Mouse (Mus musculus): ENCODE measurements around the gene Adipor2. TPM values are rescaled to one million over a fixed set of nuclear protein-coding genes. Genes with fewer than 3 reads are reported as not detected.

The Adipor2 gene
- polyA plus RNA-seq (2021), result 50.0 TPM

- CTCF ChIA-PET, result no interaction called here
- DNase-seq (ENCODE audit: low read depth, low spot score) (no peak), ATAC-seq (no peak)
- in situ Hi-C loops (cut with MboI; ENCODE audit: low pct_unique_long_range_greater_than_20kb), result no loop called here
- TF ChIP-seq CTCF (IDR thresholded peaks at IDR 0.05), result no peak
- POLR2A ChIA-PET, result no interaction called here
- H3K27me3 ChIP-seq, result peaks cover 3% of the 10 kb centered on the region
Observed at GRCm38 (mm10) chr6:119417354-119417753, at the start of gene Adipor2. Gene Adipor2, minus strand, starts transcription at chr6:119417704.

- H3K27me3 ChIP-seq, result no peaks in the 10 kb centered on the region
- ATAC-seq (no peak), DNase-seq (ENCODE audit: low read depth, low spot score) (no peak)
- in situ Hi-C loops (cut with MboI; ENCODE audit: low pct_unique_long_range_greater_than_20kb), result no loop called here
- TF ChIP-seq CTCF (IDR thresholded peaks at IDR 0.05), result no peak
- ChIA-PET CTCF (no interaction called here), POLR2A (interaction anchor here (1.5 kb wide), 1 partner anchor 14 kb away, joined by 3 read pairs; no protein-coding TSS in a partner anchor)
Observed at GRCm38 (mm10) chr6:119466161-119466560, 48.7 kb upstream of the Adipor2 start.

- no peak for ATAC-seq
- in situ Hi-C loops (cut with MboI; ENCODE audit: low pct_unique_long_range_greater_than_20kb), result no loop called here
- ChIA-PET POLR2A (no interaction called here), CTCF (interaction anchor here (0.9 to 1.1 kb wide), 2 partner anchors 9 to 16 kb away, joined by 3 read pairs; no protein-coding TSS in a partner anchor)
- TF ChIP-seq CTCF (IDR thresholded peaks at IDR 0.05), result no peak
- DNase-seq (ENCODE audit: low read depth, low spot score), result no peak
- no peaks in the 10 kb centered on the region for H3K27me3 ChIP-seq
Observed at GRCm38 (mm10) chr6:119460391-119460790, 42.9 kb upstream of the Adipor2 start.

- CTCF ChIA-PET, result no interaction called here
- in situ Hi-C loops (cut with MboI; ENCODE audit: low pct_unique_long_range_greater_than_20kb), result no loop called here
- POLR2A ChIA-PET, result no interaction called here
- H3K27me3 ChIP-seq, result no peaks in the 10 kb centered on the region
- ATAC-seq (no peak), DNase-seq (ENCODE audit: low read depth, low spot score) (no peak)
- TF ChIP-seq CTCF (IDR thresholded peaks at IDR 0.05), result no peak
Observed at GRCm38 (mm10) chr6:119459041-119459440, 41.5 kb upstream of the Adipor2 start.

- H3K27me3 ChIP-seq, result no peaks in the 10 kb centered on the region
- ChIA-PET POLR2A (no interaction called here), CTCF (interaction anchor here (2.0 kb wide), 1 partner anchor 9 kb away, joined by 5 read pairs; no protein-coding TSS in a partner anchor)
- in situ Hi-C loops (cut with MboI; ENCODE audit: low pct_unique_long_range_greater_than_20kb), result no loop called here
- no peak for TF ChIP-seq CTCF (IDR thresholded peaks at IDR 0.05)
- no peak for DNase-seq (ENCODE audit: low read depth, low spot score)
- no peak for ATAC-seq
Observed at GRCm38 (mm10) chr6:119458166-119458565, 40.7 kb upstream of the Adipor2 start.

- no peaks in the 10 kb centered on the region for H3K27me3 ChIP-seq
- DNase-seq (ENCODE audit: low read depth, low spot score) (no peak), ATAC-seq (no peak)
- no peak for TF ChIP-seq CTCF (IDR thresholded peaks at IDR 0.05)
- ChIA-PET CTCF (interaction anchor here (1.3 kb wide), 1 partner anchor 9 kb away, joined by 3 read pairs; no protein-coding TSS in a partner anchor), POLR2A (no interaction called here)
- in situ Hi-C loops (cut with MboI; ENCODE audit: low pct_unique_long_range_greater_than_20kb), result no loop called here
Observed at GRCm38 (mm10) chr6:119451981-119452499, 34.5 kb upstream of the Adipor2 start.

- CTCF ChIA-PET, result interaction anchor here (0.9 to 1.3 kb wide), 3 partner anchors 8 to 13 kb away, joined by 3 read pairs; no protein-coding TSS in a partner anchor
- no peak for TF ChIP-seq CTCF (IDR thresholded peaks at IDR 0.05)
- in situ Hi-C loops (cut with MboI; ENCODE audit: low pct_unique_long_range_greater_than_20kb), result no loop called here
- POLR2A ChIA-PET, result no interaction called here
- no peaks in the 10 kb centered on the region for H3K27me3 ChIP-seq
- DNase-seq (ENCODE audit: low read depth, low spot score) (no peak), ATAC-seq (no peak)
Observed at GRCm38 (mm10) chr6:119450965-119451943, 33.8 kb upstream of the Adipor2 start.

GRCm38 (mm10) chr6:119449060-119449499 is 31.6 kb upstream of the Adipor2 start:
- ChIA-PET POLR2A (no interaction called here), CTCF (interaction anchor here (1.1 to 1.2 kb wide), 3 partner anchors 13 to 19 kb away, joined by 3 to 5 read pairs (median 4); no protein-coding TSS in a partner anchor)
- H3K27me3 ChIP-seq, result no peaks in the 10 kb centered on the region
- no peak for TF ChIP-seq CTCF (IDR thresholded peaks at IDR 0.05)
- in situ Hi-C loops (cut with MboI; ENCODE audit: low pct_unique_long_range_greater_than_20kb), result no loop called here
- DNase-seq (ENCODE audit: low read depth, low spot score) (no peak), ATAC-seq (no peak)

GRCm38 (mm10) chr6:119448321-119449059 is 31.0 kb upstream of the Adipor2 start:
- CTCF ChIA-PET, result interaction anchor here (0.9 to 1.2 kb wide), 4 partner anchors 9 to 18 kb away, joined by 3 to 5 read pairs (median 4); no protein-coding TSS in a partner anchor
- no peak for ATAC-seq

More at GRCm38 (mm10) chr6:119448321-119449059, 31.0 kb upstream of the Adipor2 start:
- in situ Hi-C loops (cut with MboI; ENCODE audit: low pct_unique_long_range_greater_than_20kb), result no loop called here
- POLR2A ChIA-PET, result no interaction called here
- no peaks in the 10 kb centered on the region for H3K27me3 ChIP-seq
- DNase-seq (ENCODE audit: low read depth, low spot score), result no peak
- TF ChIP-seq CTCF (IDR thresholded peaks at IDR 0.05), result no peak
